Mouse (Mus musculus) adrenal gland, postnatal 10 days (tissue): ENCODE results near the gene Tor1aip1. TPM values are rescaled to one million over a fixed set of nuclear protein-coding genes. Genes with fewer than 3 reads are reported as not detected.

Source experiments
- total RNA-seq, 2 experiments: library from RNA; stranded (reverse); gene quantifications; 2 replicates each; pipeline ENCODE4 v1.2.3; 2021

The Tor1aip1 gene
- total RNA-seq, 2 experiments from 2014 or later: 82.9 to 85.4 TPM

Other genes starting within 250 kb of the Tor1aip1 start
- 10 to 100 TPM; 54.5 to 79.0 TPM for gene Qsox1, start 223.6 kb downstream of the Tor1aip1 start, total RNA-seq
- gene Cep350, start 63.2 kb downstream of the Tor1aip1 start, total RNA-seq: 10 to 100 TPM; 28.7 to 40.0 TPM
- 100 to 1,000 TPM; 103 to 106 TPM for gene Tor1aip2, start 1.1 kb downstream of the Tor1aip1 start, total RNA-seq
- 10 to 100 TPM; 10.4 to 14.3 TPM for gene Fam163a, start 168.5 kb upstream of the Tor1aip1 start, total RNA-seq